Mouse (Mus musculus) lung, postnatal 0 days (tissue): ENCODE measurements around the gene Sept4. TPM values are rescaled to one million over a fixed set of nuclear protein-coding genes. Genes with fewer than 3 reads are reported as not detected.
A peak's percentile ranks its signal among the peaks of the same experiment; 100 is the strongest.

Experiments
- ATAC-seq: fragments of 200-750 bp; cut with Nextera tagmentation; 2 replicates; pipeline ENCODE4 v1.8.0; 2017; ENCODE audit warnings: moderate library complexity
- DNase-seq: peaks from one replicate; pipeline ENCODE4 v3.0.0-alpha.2; 2016; ENCODE audit warnings: low spot score
- H3K27ac ChIP-seq: fragments of 300-500 bp; sonication (generic); 2 replicates; pipeline ENCODE4 v1.5.1; 2014; ENCODE audit warnings: antibody characterized with exemption, mild to moderate bottlenecking, low read length, mixed read lengths
- H3K27me3 ChIP-seq: fragments of 300-500 bp; sonication (generic); replicated peaks from 2 replicates; pipeline ENCODE4 v1.6.1; 2014; ENCODE audit warnings: low read length, mixed read lengths; ENCODE audit not compliant: insufficient read depth
- H3K36me3 ChIP-seq: fragments of 300-500 bp; sonication (generic); 2 replicates; pipeline ENCODE4 v1.6.1; 2014; ENCODE audit warnings: low read length, mixed read lengths; ENCODE audit not compliant: insufficient read depth
- H3K4me1 ChIP-seq: fragments of 300-500 bp; sonication (generic); 2 replicates; pipeline ENCODE4 v1.6.1; 2014; ENCODE audit warnings: antibody characterized with exemption, low read depth, low read length, mixed read lengths; ENCODE audit not compliant: insufficient read depth
- H3K4me2 ChIP-seq: fragments of 300-500 bp; sonication (generic); replicated peaks from 2 replicates; pipeline ENCODE4 v1.6.1; 2014; ENCODE audit warnings: low read depth, mild to moderate bottlenecking, low read length, moderate library complexity, mixed read lengths
- H3K4me3 ChIP-seq: fragments of 300-500 bp; sonication (generic); 2 replicates; pipeline ENCODE4 v1.5.1; 2014; ENCODE audit warnings: low read depth, low read length
- H3K9ac ChIP-seq: fragments of 300-500 bp; sonication (generic); replicated peaks from 2 replicates; pipeline ENCODE4 v1.6.1; 2014; ENCODE audit warnings: low read depth, mild to moderate bottlenecking
- H3K9me3 ChIP-seq: fragments of 300-500 bp; sonication (generic); 2 replicates; pipeline ENCODE4 v1.6.1; 2016; ENCODE audit warnings: low read length, mixed read lengths
- CTCF ChIP-seq: IDR thresholded peaks from 2 replicates; pipeline ENCODE4 v1.5.1; 2016; ENCODE audit warnings: antibody characterized with exemption, mild to moderate bottlenecking
- EP300 ChIP-seq: IDR thresholded peaks from 2 replicates; pipeline ENCODE4 v1.6.1; 2016; ENCODE audit warnings: antibody characterized with exemption, mild to moderate bottlenecking, control low read depth
- WGBS: fragments of 180-500 bp; shearing (Covaris S2); extraction: QIAGEN DNeasy Blood & Tissue Kit; methylation state at CpG from one replicate; pipeline ENCODE4 v1.1.7; 2014; 5-methylcytosine and 5-hydroxymethylcytosine counted together
- polyA plus RNA-seq: library from polyadenylated mRNA; unstranded; fragments of >200 nt; fragmentation: Nextera tagmentation; extraction: Ambion mirVana; gene quantifications from 2 replicates; pipeline ENCODE4 v1.2.1, GENCODE M21; 2015

Sept4 gene
- polyA plus RNA-seq, 1 experiment from 2014 or later, result 366 TPM

GRCm38 (mm10) chr11:87574520-87575180 lies 5.9 kb downstream of the Sept4 start:
- no peaks in the 10 kb centered on the region for H3K36me3 ChIP-seq
- WGBS, result 43% methylated on average over 21 of the region's 21 CpGs
- no peaks in the 10 kb centered on the region for H3K9me3 ChIP-seq
- TF ChIP-seq CTCF, result no peak
- TF ChIP-seq EP300, result peak; percentile 39; the same call in 1 of the 2 replicates
- ATAC-seq (no peak), DNase-seq (peak; percentile 59)
- no peak overlapping the region for H3K4me2 ChIP-seq
- no peak overlapping the region for H3K27ac ChIP-seq
- H3K4me1 ChIP-seq, result peaks cover 13% of the 10 kb centered on the region; the same call in 1 of the 2 replicates
- H3K27me3 ChIP-seq, result no peaks in the 10 kb centered on the region
- H3K4me3 ChIP-seq, result no peak overlapping the region
- H3K9ac ChIP-seq, result no peak overlapping the region

DNA sequence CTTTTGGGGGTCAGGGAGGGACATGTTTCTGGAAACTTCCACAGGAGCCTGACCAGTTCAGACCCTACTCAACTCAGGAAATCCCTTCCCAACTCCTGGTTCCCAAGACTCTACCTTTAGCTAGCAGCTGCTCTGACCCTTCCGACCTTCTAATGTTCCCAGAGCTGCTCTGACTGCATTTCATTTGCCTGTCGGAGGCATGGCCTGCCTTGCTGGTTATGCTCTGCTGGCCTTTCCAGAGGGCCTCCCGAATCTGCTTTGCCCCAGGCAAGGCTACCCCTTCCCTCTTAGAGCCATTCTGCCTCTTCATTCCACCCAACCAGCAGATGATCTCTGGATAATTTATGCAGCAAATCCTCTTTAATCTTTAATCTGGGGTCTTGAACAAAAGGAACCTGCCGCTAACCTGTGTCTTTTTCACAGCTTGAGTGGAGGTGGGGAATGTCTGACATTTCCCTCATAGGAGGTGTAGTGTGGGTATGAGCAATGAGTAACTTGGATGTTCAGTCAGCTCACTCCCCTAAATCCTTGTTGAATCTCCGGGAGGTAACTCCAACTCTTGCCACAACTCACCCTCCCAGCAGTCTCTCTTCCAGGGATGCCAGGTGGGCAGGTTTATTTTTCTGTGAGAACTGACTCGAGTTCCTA lies 9.0 kb downstream of the Sept4 start:
- no peaks in the 10 kb centered on the region for H3K9me3 ChIP-seq
- H3K27ac ChIP-seq, result 0 out of 2 replicates have a peak overlapping the region, but pooled peaks have one; percentile 32
- 39% methylated on average over 6 of the region's 6 CpGs for WGBS
- H3K27me3 ChIP-seq, result no peaks in the 10 kb centered on the region
- peak overlapping the region; percentile 62 for H3K4me3 ChIP-seq
- H3K36me3 ChIP-seq, result no peaks in the 10 kb centered on the region
- DNase-seq (no peak), ATAC-seq (no peak)
- peak overlapping the region; percentile 76 for H3K4me2 ChIP-seq
- H3K4me1 ChIP-seq, result peaks cover 11% of the 10 kb centered on the region; the same call in 1 of the 2 replicates
- H3K9ac ChIP-seq, result no peak overlapping the region
- TF ChIP-seq EP300 (no peak), CTCF (no peak)

GRCm38 (mm10) chr11:87578249-87578962 lies 9.7 kb downstream of the Sept4 start:
- H3K27ac ChIP-seq, result peak overlapping the region; percentile 93
- no peaks in the 10 kb centered on the region for H3K27me3 ChIP-seq
- DNase-seq (peak; percentile 71), ATAC-seq (peak; percentile 54)
- H3K4me3 ChIP-seq, result peak overlapping the region; percentile 62
- TF ChIP-seq EP300, result no peak
- no peak for TF ChIP-seq CTCF
- WGBS, result under 1% methylated on average over 38 of the region's 40 CpGs
- H3K36me3 ChIP-seq, result no peaks in the 10 kb centered on the region
- peak overlapping the region; percentile 76 for H3K4me2 ChIP-seq
- no peaks in the 10 kb centered on the region for H3K9me3 ChIP-seq
- H3K9ac ChIP-seq, result peak overlapping the region; percentile 50
- peaks cover 13% of the 10 kb centered on the region; the same call in 1 of the 2 replicates for H3K4me1 ChIP-seq

GRCm38 (mm10) chr11:87578963-87579601 lies 10.4 kb downstream of the Sept4 start:
- Histone ChIP-seq H3K4me1 (peaks cover 15% of the 10 kb centered on the region; the same call in 1 of the 2 replicates), H3K36me3 (no peaks in the 10 kb centered on the region), H3K9ac (peak overlapping the region; percentile 50; the same call in 1 of the 2 replicates), H3K4me2 (peak overlapping the region; percentile 76), H3K9me3 (no peaks in the 10 kb centered on the region), H3K4me3 (peak overlapping the region; percentile 62), H3K27ac (peak overlapping the region; percentile 93), H3K27me3 (no peaks in the 10 kb centered on the region)
- DNase-seq (peak; percentile 66), ATAC-seq (peak; percentile 59)
- 7% methylated on average over 10 of the region's 10 CpGs for WGBS
- TF ChIP-seq EP300, result no peak
- no peak for TF ChIP-seq CTCF

DNA sequence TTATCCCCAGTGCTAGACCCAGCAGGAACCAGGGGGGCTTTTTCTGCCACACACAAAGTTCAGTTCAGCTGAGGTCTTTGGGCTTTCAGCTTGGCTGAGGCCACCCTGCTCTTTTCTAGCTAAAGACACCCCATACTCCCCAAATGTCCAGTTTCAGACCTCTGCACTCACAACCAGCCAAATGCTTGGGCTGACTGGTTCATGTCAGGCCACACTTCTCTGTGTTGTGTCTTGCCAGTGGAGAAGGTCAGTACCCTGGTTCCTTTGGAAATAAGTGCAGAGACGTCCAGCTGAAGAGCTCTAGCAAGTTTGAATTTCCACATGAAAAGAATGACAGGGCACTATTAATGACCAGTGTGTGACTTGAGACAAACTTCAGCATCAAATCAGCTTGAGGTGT lies 11.0 kb downstream of the Sept4 start:
- Histone ChIP-seq H3K4me1 (peaks cover 16% of the 10 kb centered on the region; the same call in 1 of the 2 replicates), H3K36me3 (no peaks in the 10 kb centered on the region), H3K27me3 (no peaks in the 10 kb centered on the region), H3K9ac (peak overlapping the region; percentile 23; the same call in 1 of the 2 replicates), H3K4me2 (peak overlapping the region; percentile 76), H3K9me3 (no peaks in the 10 kb centered on the region), H3K27ac (peak overlapping the region; percentile 93), H3K4me3 (peak overlapping the region; percentile 62)
- DNase-seq, result peak; percentile 90
- TF ChIP-seq CTCF (no peak), EP300 (peak; percentile 62)
- 58% methylated on average over 1 of the region's 1 CpGs for WGBS
- ATAC-seq, result peak; percentile 76
